Mouse (Mus musculus): ENCODE results near the gene Hivep2.

GRCm38 (mm10) chr10:13946498-13946897, 19.4 kb upstream of the Hivep2 start:
- TF ChIP-seq CTCF (IDR thresholded peaks at IDR 0.05; ENCODE audit: control insufficient read depth, insufficient read depth, low read length) (no peak), POLR2A (IDR thresholded peaks at IDR 0.05; ENCODE audit: borderline replicate concordance, control insufficient read depth, low read depth, low read length) (no peak)
